Mouse (Mus musculus) lung, postnatal 0 days (tissue): ENCODE measurements around the gene Amer2.

Experiments
- CTCF ChIP-seq: IDR thresholded peaks from 2 replicates; pipeline ENCODE4 v1.5.1; 2016; ENCODE audit warnings: antibody characterized with exemption, mild to moderate bottlenecking
- EP300 ChIP-seq: IDR thresholded peaks from 2 replicates; pipeline ENCODE4 v1.6.1; 2016; ENCODE audit warnings: antibody characterized with exemption, mild to moderate bottlenecking, control low read depth

- no peak for TF ChIP-seq CTCF
- TF ChIP-seq EP300: no peak
Observed at GRCm38 (mm10) chr14:60409702-60410491, 36.8 kb downstream of the Amer2 start.
